Mouse (Mus musculus): ENCODE results near the gene Hic1.

DNA sequence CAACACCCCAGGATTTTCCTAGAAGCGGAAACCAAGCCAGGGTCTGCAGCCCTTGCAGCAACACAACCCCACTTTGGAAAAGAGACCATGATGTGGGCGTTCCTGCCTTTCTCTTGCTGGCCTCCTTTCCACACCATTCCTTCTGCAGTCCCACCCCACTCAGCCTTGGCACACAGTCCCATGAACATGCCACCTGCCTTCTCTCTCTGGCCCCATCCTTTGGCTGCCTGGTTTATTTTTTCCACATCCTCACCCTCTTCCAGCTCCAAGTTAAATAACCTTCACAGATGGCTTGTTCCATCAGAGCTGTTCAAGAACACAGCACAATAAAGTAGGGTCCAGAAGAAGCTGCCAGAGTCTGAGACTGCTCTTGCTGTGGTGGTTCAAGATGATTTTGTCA, 50.0 kb downstream of the Hic1 start:
- no peak for TF ChIP-seq CTCF (IDR thresholded peaks at IDR 0.05; ENCODE audit: insufficient read depth, low read depth, low read length)
- no peak for TF ChIP-seq POLR2A (IDR thresholded peaks at IDR 0.05; ENCODE audit: insufficient read depth, low read depth, low read length)

Measured in olfactory bulb, adult 2 months (tissue).